Mouse (Mus musculus) MEL (cell line): Measurements from ENCODE around the gene B3gnt6. TPM values are rescaled to one million over a fixed set of nuclear protein-coding genes. Genes with fewer than 3 reads are reported as not detected.

Experiments used
- DNase-seq: peaks from one replicate; pipeline ENCODE4 v3.0.0; 2011; ENCODE audit warnings: low read depth, low spot score
- H3K27ac ChIP-seq: 2 replicates; pipeline ENCODE4 v1.5.1; 2012; ENCODE audit warnings: low read depth, mild to moderate bottlenecking, control low read depth, low read length, moderate library complexity; ENCODE audit not compliant: control insufficient read depth
- H3K27me3 ChIP-seq, 2 experiments: fragments of 150-350 bp in 1 of 2; sonication (generic) in 1 of 2; 2 replicates each; pipeline ENCODE4 v1.6.1; 2012; ENCODE audit warnings: low read length in 2 of 2, mild to moderate bottlenecking in 2 of 2, improper control_type of control experiment in 1 of 2, moderate library complexity in 1 of 2; ENCODE audit not compliant: insufficient read depth in 2 of 2, control insufficient read depth in 1 of 2
- H3K36me3 ChIP-seq, 2 experiments: 2 replicates each; pipeline ENCODE4 v1.6.1; 2012 to 2014; ENCODE audit warnings: low read length in 2 of 2, improper control_type of control experiment in 1 of 2, inconsistent platforms in 1 of 2, mild to moderate bottlenecking in 1 of 2; ENCODE audit not compliant: insufficient read depth in 2 of 2, control insufficient read depth in 1 of 2
- H3K4me1 ChIP-seq, 2 experiments: fragments of 150-350 bp in 1 of 2; sonication (generic) in 1 of 2; 2 replicates each; pipeline ENCODE4 v1.6.1; 2012; ENCODE audit warnings: low read length in 2 of 2, improper control_type of control experiment in 1 of 2, mild to moderate bottlenecking in 1 of 2; ENCODE audit not compliant: insufficient read depth in 2 of 2, control insufficient read depth in 1 of 2
- H3K4me3 ChIP-seq, 2 experiments: fragments of 150-350 bp in 1 of 2; sonication (generic) in 1 of 2; 2 replicates each; pipeline ENCODE4 v1.5.1; 2012; ENCODE audit warnings: low read depth in 2 of 2, low read length in 2 of 2, mild to moderate bottlenecking in 2 of 2, moderate library complexity in 2 of 2, control low read depth in 1 of 2, improper control_type of control experiment in 1 of 2; ENCODE audit not compliant: control insufficient read depth in 1 of 2, insufficient read depth in 1 of 2
- H3K79me2 ChIP-seq: 2 replicates; pipeline ENCODE4 v1.6.1; 2012; ENCODE audit warnings: mild to moderate bottlenecking, low read length, moderate library complexity; ENCODE audit not compliant: control insufficient read depth, poor library complexity, insufficient read depth
- H3K9ac ChIP-seq: 2 replicates; pipeline ENCODE4 v1.6.1; 2012; ENCODE audit warnings: low read depth, mild to moderate bottlenecking, control low read depth, low read length, moderate library complexity; ENCODE audit not compliant: control insufficient read depth, poor library complexity, severe bottlenecking
- H3K9me3 ChIP-seq: fragments of 150-350 bp; sonication (generic); replicated peaks from 2 replicates; pipeline ENCODE4 v1.6.1; 2012; ENCODE audit warnings: mild to moderate bottlenecking, low read length, improper control_type of control experiment, moderate library complexity; ENCODE audit not compliant: insufficient read depth
- CHD1 ChIP-seq: IDR thresholded peaks from 2 replicates; pipeline ENCODE4 v1.6.1; 2012; ENCODE audit warnings: low read depth, mild to moderate bottlenecking, inconsistent platforms, low read length, improper control_type of control experiment
- E2F4 ChIP-seq: IDR thresholded peaks from 2 replicates; pipeline ENCODE4 v1.6.1; 2011; ENCODE audit warnings: low read depth, low read length, improper control_type of control experiment, borderline replicate concordance
- GABPA ChIP-seq: IDR thresholded peaks from 2 replicates; pipeline ENCODE4 v1.6.1; 2012; ENCODE audit warnings: low read depth, mild to moderate bottlenecking, inconsistent platforms, low read length, improper control_type of control experiment, moderate library complexity
- JUND ChIP-seq: IDR thresholded peaks from 2 replicates; pipeline ENCODE4 v1.6.1; 2011; ENCODE audit warnings: low read depth, mild to moderate bottlenecking, improper control_type of control experiment, low read length
- MAFK ChIP-seq: IDR thresholded peaks from 2 replicates; pipeline ENCODE4 v1.6.1; 2011; ENCODE audit warnings: low read depth, mild to moderate bottlenecking, low read length, improper control_type of control experiment, borderline replicate concordance
- MEF2A ChIP-seq: IDR thresholded peaks from 2 replicates; pipeline ENCODE4 v1.6.1; 2014; ENCODE audit warnings: low read depth, mild to moderate bottlenecking, inconsistent platforms, low read length, improper control_type of control experiment; ENCODE audit not compliant: poor library complexity, insufficient replicate concordance, severe bottlenecking; ENCODE audit errors: extremely low read depth
- MYB ChIP-seq: IDR thresholded peaks from 2 replicates; pipeline ENCODE4 v1.6.1; 2011; ENCODE audit warnings: mild to moderate bottlenecking, low read depth, low read length, improper control_type of control experiment
- MYC ChIP-seq: IDR thresholded peaks from 2 replicates; pipeline ENCODE4 v1.6.1; 2011; ENCODE audit warnings: low read depth, mild to moderate bottlenecking, low read length, improper control_type of control experiment, moderate library complexity
- POLR2AphosphoS2 ChIP-seq: IDR thresholded peaks from 2 replicates; pipeline ENCODE4 v1.6.1; 2011; ENCODE audit warnings: low read length, improper control_type of control experiment
- TAL1 ChIP-seq: IDR thresholded peaks from 2 replicates; pipeline ENCODE4 v1.6.1; 2012; ENCODE audit warnings: mild to moderate bottlenecking, inconsistent platforms, low read length, moderate library complexity, mixed read lengths
- TCF12 ChIP-seq: IDR thresholded peaks from 2 replicates; pipeline ENCODE4 v1.6.1; 2014; ENCODE audit warnings: low read depth, mild to moderate bottlenecking, inconsistent platforms, low read length, improper control_type of control experiment, moderate library complexity
- UBTF ChIP-seq: IDR thresholded peaks from 2 replicates; pipeline ENCODE4 v1.6.1; 2012; ENCODE audit warnings: low read depth, mild to moderate bottlenecking, inconsistent platforms, low read length, improper control_type of control experiment, moderate library complexity, borderline replicate concordance; ENCODE audit not compliant: insufficient read depth
- USF2 ChIP-seq, 2 experiments: IDR thresholded peaks; 2 replicates each; pipeline ENCODE4 v1.6.1; 2011 to 2012; ENCODE audit warnings: improper control_type of control experiment in 2 of 2, low read length in 2 of 2, borderline replicate concordance in 1 of 2, inconsistent platforms in 1 of 2, low read depth in 1 of 2, mild to moderate bottlenecking in 1 of 2; ENCODE audit not compliant: insufficient read depth in 1 of 2
- ZC3H11A ChIP-seq: IDR thresholded peaks from 2 replicates; pipeline ENCODE4 v1.6.1; 2012; ENCODE audit warnings: low read depth, mild to moderate bottlenecking, inconsistent platforms, low read length, improper control_type of control experiment
- ZKSCAN1 ChIP-seq: IDR thresholded peaks from 2 replicates; pipeline ENCODE4 v1.6.1; 2012; ENCODE audit warnings: low read depth, mild to moderate bottlenecking, inconsistent platforms, low read length, improper control_type of control experiment, moderate library complexity
- polyA plus RNA-seq, 2 experiments: library from polyadenylated mRNA; stranded (reverse) in 1 of 2; unstranded in 1 of 2; fragments of >175 nt in 1 of 2; fragments of >200 nt in 1 of 2; gene quantifications; 2 replicates each; pipeline versions ENCODE4 v1.2.1 to v1.2.4; 2012; ENCODE audit warnings: low replicate concordance in 2 of 2, low read depth in 1 of 2; ENCODE audit not compliant: insufficient read length in 2 of 2, insufficient read depth in 1 of 2, missing spikeins in 1 of 2
- total RNA-seq: library from RNA; depleted of rRNA; stranded (reverse); fragments of 300-350 nt; gene quantifications from 2 replicates; pipeline ENCODE4 v1.2.3, GENCODE M21; 2012

B3gnt6 gene
- total and polyA plus RNA-seq, 3 experiments: 0.08 to 0.12 TPM; not detected in 1

DNA sequence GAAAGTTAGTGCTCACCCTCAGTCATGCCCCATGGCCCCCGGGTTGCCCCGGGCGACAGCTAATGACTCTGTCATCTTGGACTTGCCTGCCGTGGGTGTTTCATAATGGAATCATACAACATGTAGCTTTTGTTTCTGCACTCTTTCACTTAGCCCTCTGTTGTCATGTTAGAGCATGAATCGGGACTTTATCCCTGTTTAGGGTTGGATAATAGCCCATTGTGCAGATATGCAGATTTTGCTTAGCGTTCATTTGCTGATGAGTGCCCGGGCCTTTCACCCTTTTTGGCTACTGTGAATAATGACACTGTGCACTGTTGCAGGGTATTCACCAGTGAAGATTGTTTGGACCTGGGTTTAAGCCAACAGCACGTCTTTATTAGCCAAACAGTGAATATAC, 12.6 kb downstream of the B3gnt6 start:
- Histone ChIP-seq H3K4me3 (no peak overlapping the region), H3K27ac (no peak overlapping the region), H3K79me2 (no peaks in the 10 kb centered on the region), H3K9me3 (no peaks in the 10 kb centered on the region), H3K4me1 (peaks cover 0 to 2% of the 10 kb centered on the region in 2 experiments; a peak in 1 of 4 replicates), H3K9ac (no peak overlapping the region), H3K36me3 (peaks cover 0 to 2% of the 10 kb centered on the region in 2 experiments; a peak in 1 of 4 replicates), H3K27me3 (no peaks in the 10 kb centered on the region)
- TF ChIP-seq CHD1 (no peak), POLR2AphosphoS2 (no peak), MYB (no peak), TAL1 (no peak), ZKSCAN1 (no peak), MYC (no peak), MEF2A (no peak)
- no peak for DNase-seq

DNA sequence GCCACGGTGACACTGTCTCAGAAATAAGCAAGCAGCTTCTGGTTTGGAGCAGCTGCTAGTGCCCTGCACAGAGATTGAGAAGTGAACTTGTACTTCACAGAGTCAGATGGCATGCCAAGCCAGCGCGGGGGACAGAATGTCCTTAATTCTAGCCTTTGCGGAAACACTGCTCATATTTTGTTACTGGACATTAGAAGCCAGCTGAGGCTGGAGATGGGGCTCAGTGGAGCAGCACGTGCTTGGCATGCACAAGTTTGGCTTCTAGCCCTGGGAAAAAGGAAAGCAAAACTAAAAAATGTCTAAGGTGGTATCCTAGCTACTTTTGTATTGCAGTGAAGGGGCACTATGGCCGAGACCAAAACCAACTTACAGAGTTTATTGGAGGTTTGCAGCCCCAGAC, 14.0 kb downstream of the B3gnt6 start:
- Histone ChIP-seq H3K4me3 (no peak overlapping the region), H3K79me2 (no peaks in the 10 kb centered on the region), H3K36me3 (peaks cover 0 to under 1% of the 10 kb centered on the region in 2 experiments; a peak in 1 of 4 replicates), H3K9me3 (no peaks in the 10 kb centered on the region), H3K27ac (no peak overlapping the region), H3K9ac (no peak overlapping the region), H3K27me3 (no peaks in the 10 kb centered on the region), H3K4me1 (peaks cover 0 to under 1% of the 10 kb centered on the region in 2 experiments; a peak in 1 of 4 replicates)
- no peak for DNase-seq
- no peak for TF ChIP-seq MAFK
- TF ChIP-seq JUND: no peak
- TF ChIP-seq E2F4: no peak
- no peak for TF ChIP-seq TCF12
- no peak for TF ChIP-seq USF2 (IDR thresholded peaks at IDR 0.05; ENCODE audit: borderline replicate concordance in 1 of 2, insufficient read depth in 1 of 2, low read depth in 1 of 2, low read length in 2 of 2)
- no peak for TF ChIP-seq UBTF
- TF ChIP-seq GABPA: no peak
- TF ChIP-seq ZC3H11A: no peak
